Mouse (Mus musculus) lung, embryonic 15.5 days (tissue): ENCODE results near the gene Sema7a. TPM values are rescaled to one million over a fixed set of nuclear protein-coding genes. Genes with fewer than 3 reads are reported as not detected.

Source experiments
- ATAC-seq: fragments of 200-750 bp; cut with Nextera tagmentation; 2 replicates; pipeline ENCODE4 v1.8.0; 2017; ENCODE audit warnings: moderate number of reproducible peaks, borderline replicate concordance; ENCODE audit not compliant: low FRiP score, low TSS enrichment; ENCODE audit errors: extremely low read depth
- H3K27ac ChIP-seq: fragments of 300-500 bp; sonication (generic); 2 replicates; pipeline ENCODE4 v1.5.1; 2015; ENCODE audit warnings: moderate library complexity, mild to moderate bottlenecking, inconsistent platforms
- H3K27me3 ChIP-seq: fragments of 300-500 bp; sonication (generic); 2 replicates; pipeline ENCODE4 v1.6.1; 2015; ENCODE audit warnings: inconsistent platforms
- H3K36me3 ChIP-seq: fragments of 300-500 bp; sonication (generic); 2 replicates; pipeline ENCODE4 v1.6.1; 2015; ENCODE audit warnings: inconsistent platforms
- H3K4me1 ChIP-seq: fragments of 300-500 bp; sonication (generic); 2 replicates; pipeline ENCODE4 v1.6.1; 2015; ENCODE audit warnings: inconsistent platforms
- H3K4me2 ChIP-seq: fragments of 300-500 bp; sonication (generic); 2 replicates; pipeline ENCODE4 v1.6.1; 2015; ENCODE audit warnings: inconsistent platforms, mild to moderate bottlenecking, moderate library complexity
- H3K4me3 ChIP-seq: fragments of 300-500 bp; sonication (generic); 2 replicates; pipeline ENCODE4 v1.5.1; 2015; ENCODE audit warnings: mild to moderate bottlenecking, inconsistent platforms
- H3K9ac ChIP-seq: fragments of 300-500 bp; sonication (generic); 2 replicates; pipeline ENCODE4 v1.6.1; 2015; ENCODE audit warnings: inconsistent platforms
- H3K9me3 ChIP-seq: fragments of 300-500 bp; sonication (generic); 2 replicates; pipeline ENCODE4 v1.6.1; 2016; ENCODE audit warnings: inconsistent platforms
- WGBS: fragments of 180-500 bp; shearing (Covaris S2); methylation state at CpG from one replicate; pipeline ENCODE4 v1.1.7; 2015; 5-methylcytosine and 5-hydroxymethylcytosine counted together
- polyA plus RNA-seq: library from polyadenylated mRNA; unstranded; fragments of >200 nt; fragmentation: Nextera tagmentation; extraction: Ambion mirVana; gene quantifications from 2 replicates; pipeline ENCODE4 v1.2.1, GENCODE M21; 2015

The Sema7a gene
- polyA plus RNA-seq, 1 experiment from 2014 or later = 0.90 TPM

GRCm38 (mm10) chr9:57922381-57922780 lies 17.5 kb upstream of the Sema7a start:
- WGBS = 89% methylated on average over 5 of the region's 5 CpGs
- no peaks in the 10 kb centered on the region for H3K27me3 ChIP-seq
- peaks cover 72% of the 10 kb centered on the region for H3K36me3 ChIP-seq
- H3K4me1 ChIP-seq = no peaks in the 10 kb centered on the region
- no peaks in the 10 kb centered on the region for H3K9me3 ChIP-seq
- H3K4me2 ChIP-seq = no peak overlapping the region
- no peak overlapping the region for H3K9ac ChIP-seq
- no peak overlapping the region for H3K27ac ChIP-seq
- H3K4me3 ChIP-seq = no peak overlapping the region
- no peak for ATAC-seq

GRCm38 (mm10) chr9:57923046-57923445 lies 16.9 kb upstream of the Sema7a start:
- Histone ChIP-seq H3K4me2 (no peak overlapping the region), H3K27me3 (no peaks in the 10 kb centered on the region), H3K27ac (no peak overlapping the region), H3K9me3 (no peaks in the 10 kb centered on the region), H3K4me1 (no peaks in the 10 kb centered on the region), H3K36me3 (peaks cover 70% of the 10 kb centered on the region), H3K9ac (no peak overlapping the region), H3K4me3 (no peak overlapping the region)
- 87% methylated on average over 3 of the region's 3 CpGs for WGBS
- ATAC-seq = no peak

- Histone ChIP-seq H3K4me3 (no peak overlapping the region), H3K27me3 (no peaks in the 10 kb centered on the region), H3K4me2 (no peak overlapping the region), H3K9ac (no peak overlapping the region), H3K4me1 (no peaks in the 10 kb centered on the region), H3K36me3 (peaks cover 13% of the 10 kb centered on the region), H3K9me3 (no peaks in the 10 kb centered on the region), H3K27ac (peak overlapping the region; percentile 46)
- no peak for ATAC-seq
- WGBS = 56% methylated on average over 5 of the region's 5 CpGs
These were observed 8.6 kb upstream of the Sema7a start for GRCm38 (mm10) chr9:57931166-57931767.

- no peak overlapping the region for H3K4me2 ChIP-seq
- peaks cover 5% of the 10 kb centered on the region; the same call in 1 of the 2 replicates for H3K36me3 ChIP-seq
- 50% methylated on average over 3 of the region's 3 CpGs for WGBS
- no peak overlapping the region for H3K4me3 ChIP-seq
- no peak for ATAC-seq
- peak overlapping the region; percentile 46 for H3K27ac ChIP-seq
- peaks cover 4% of the 10 kb centered on the region; the same call in 1 of the 2 replicates for H3K27me3 ChIP-seq
- H3K9ac ChIP-seq = no peak overlapping the region
- no peaks in the 10 kb centered on the region for H3K9me3 ChIP-seq
- H3K4me1 ChIP-seq = no peaks in the 10 kb centered on the region
These were observed 7.7 kb upstream of the Sema7a start for GRCm38 (mm10) chr9:57932253-57932652.

GRCm38 (mm10) chr9:57932831-57933602 lies 6.9 kb upstream of the Sema7a start:
- no peak overlapping the region for H3K27ac ChIP-seq
- no peaks in the 10 kb centered on the region for H3K9me3 ChIP-seq
- H3K4me2 ChIP-seq = no peak overlapping the region
- no peak for ATAC-seq
- no peaks in the 10 kb centered on the region for H3K36me3 ChIP-seq
- no peak overlapping the region for H3K4me3 ChIP-seq
- no peak overlapping the region for H3K9ac ChIP-seq
- no peaks in the 10 kb centered on the region for H3K4me1 ChIP-seq
- 64% methylated on average over 6 of the region's 6 CpGs for WGBS
- peaks cover 9% of the 10 kb centered on the region; the same call in 1 of the 2 replicates for H3K27me3 ChIP-seq

- 28% methylated on average over 6 of the region's 6 CpGs for WGBS
- Histone ChIP-seq H3K27me3 (peaks cover 34% of the 10 kb centered on the region), H3K9ac (no peak overlapping the region), H3K4me2 (no peak overlapping the region), H3K36me3 (no peaks in the 10 kb centered on the region), H3K4me1 (peaks cover 5% of the 10 kb centered on the region), H3K4me3 (no peak overlapping the region), H3K9me3 (no peaks in the 10 kb centered on the region), H3K27ac (no peak overlapping the region)
- no peak for ATAC-seq
These were observed 4.1 kb upstream of the Sema7a start for GRCm38 (mm10) chr9:57935683-57936437.

- Histone ChIP-seq H3K4me1 (peaks cover 9% of the 10 kb centered on the region), H3K4me2 (no peak overlapping the region), H3K36me3 (no peaks in the 10 kb centered on the region), H3K4me3 (no peak overlapping the region), H3K9ac (no peak overlapping the region), H3K27me3 (peaks cover 47% of the 10 kb centered on the region), H3K27ac (no peak overlapping the region), H3K9me3 (no peaks in the 10 kb centered on the region)
- 81% methylated on average over 4 of the region's 4 CpGs for WGBS
- ATAC-seq = no peak
These were observed 2.7 kb upstream of the Sema7a start for GRCm38 (mm10) chr9:57937171-57937570.

- H3K4me2 ChIP-seq = no peak overlapping the region
- WGBS = 47% methylated on average over 6 of the region's 6 CpGs
- H3K9me3 ChIP-seq = no peaks in the 10 kb centered on the region
- no peak overlapping the region for H3K4me3 ChIP-seq
- H3K36me3 ChIP-seq = no peaks in the 10 kb centered on the region
- H3K4me1 ChIP-seq = peaks cover 9% of the 10 kb centered on the region
- H3K27ac ChIP-seq = no peak overlapping the region
- no peak for ATAC-seq
- H3K9ac ChIP-seq = no peak overlapping the region
- peaks cover 52% of the 10 kb centered on the region for H3K27me3 ChIP-seq
These were observed 2.3 kb upstream of the Sema7a start for GRCm38 (mm10) chr9:57937651-57938050.

GRCm38 (mm10) chr9:57938225-57939055 lies 1.5 kb upstream of the Sema7a start:
- Histone ChIP-seq H3K9me3 (no peaks in the 10 kb centered on the region), H3K9ac (no peak overlapping the region), H3K27me3 (peaks cover 60% of the 10 kb centered on the region), H3K27ac (no peak overlapping the region), H3K4me3 (no peak overlapping the region), H3K4me2 (no peak overlapping the region), H3K36me3 (no peaks in the 10 kb centered on the region), H3K4me1 (peaks cover 9% of the 10 kb centered on the region)
- 73% methylated on average over 5 of the region's 5 CpGs for WGBS
- no peak for ATAC-seq

GRCm38 (mm10) chr9:57940349-57940794 lies 460 bp downstream of the Sema7a start:
- H3K9ac ChIP-seq = peak overlapping the region; percentile 56
- peak overlapping the region; percentile 70 for H3K4me3 ChIP-seq
- no peak overlapping the region for H3K27ac ChIP-seq
- peak; percentile 72 for ATAC-seq
- H3K27me3 ChIP-seq = peaks cover 74% of the 10 kb centered on the region
- 0% methylated on average over 44 of the region's 44 CpGs for WGBS
- no peaks in the 10 kb centered on the region for H3K36me3 ChIP-seq
- H3K4me2 ChIP-seq = peak overlapping the region; percentile 100
- no peaks in the 10 kb centered on the region for H3K9me3 ChIP-seq
- H3K4me1 ChIP-seq = peaks cover 9% of the 10 kb centered on the region

- Histone ChIP-seq H3K4me3 (peak overlapping the region; percentile 70), H3K27me3 (peaks cover 74% of the 10 kb centered on the region), H3K4me2 (peak overlapping the region; percentile 100), H3K36me3 (no peaks in the 10 kb centered on the region), H3K9me3 (no peaks in the 10 kb centered on the region), H3K4me1 (peaks cover 9% of the 10 kb centered on the region), H3K9ac (peak overlapping the region; percentile 56), H3K27ac (no peak overlapping the region)
- WGBS = 6% methylated on average over 28 of the region's 28 CpGs
- ATAC-seq = no peak
These were observed 1.1 kb downstream of the Sema7a start for GRCm38 (mm10) chr9:57940861-57941638.
